Mouse (Mus musculus) retina, adult 2 months (tissue): Measurements from ENCODE around the gene Phrf1.

ENCODE experiments used
- DNase-seq: peaks from one replicate; pipeline ENCODE4 v3.0.0-alpha.2; 2012; ENCODE audit warnings: low read depth, low spot score

Gene Phrf1

DNA sequence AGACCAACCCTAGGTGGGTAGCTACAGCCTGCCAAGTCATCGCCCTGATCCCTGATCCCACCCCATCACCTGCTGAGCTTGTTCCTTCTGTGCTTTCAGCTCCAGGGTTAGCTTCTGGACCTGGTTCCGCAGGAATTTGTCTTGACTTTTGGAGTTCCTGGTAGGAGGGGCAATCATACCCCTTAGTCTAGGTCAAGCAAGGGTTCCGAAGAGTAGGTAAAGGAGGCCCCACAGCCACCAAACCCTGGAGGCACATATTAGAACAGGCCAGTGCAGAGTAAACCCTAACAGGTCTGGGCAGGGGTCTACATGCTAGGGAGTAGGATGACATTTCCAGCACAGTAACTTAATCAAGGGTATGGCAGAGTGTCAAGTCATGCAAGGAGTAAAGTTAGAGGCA, 15.5 kb upstream of the Phrf1 start:
- no peak for DNase-seq

- no peak for DNase-seq
Observed at GRCm38 (mm10) chr7:141213605-141214235, 14.9 kb upstream of the Phrf1 start, which contains the start of gene Lmntd2. Gene Lmntd2 (minus strand): TSS chr7:141214080.

- DNase-seq, result no peak
Observed at GRCm38 (mm10) chr7:141214310-141214709, 14.3 kb upstream of the Phrf1 start.

DNA sequence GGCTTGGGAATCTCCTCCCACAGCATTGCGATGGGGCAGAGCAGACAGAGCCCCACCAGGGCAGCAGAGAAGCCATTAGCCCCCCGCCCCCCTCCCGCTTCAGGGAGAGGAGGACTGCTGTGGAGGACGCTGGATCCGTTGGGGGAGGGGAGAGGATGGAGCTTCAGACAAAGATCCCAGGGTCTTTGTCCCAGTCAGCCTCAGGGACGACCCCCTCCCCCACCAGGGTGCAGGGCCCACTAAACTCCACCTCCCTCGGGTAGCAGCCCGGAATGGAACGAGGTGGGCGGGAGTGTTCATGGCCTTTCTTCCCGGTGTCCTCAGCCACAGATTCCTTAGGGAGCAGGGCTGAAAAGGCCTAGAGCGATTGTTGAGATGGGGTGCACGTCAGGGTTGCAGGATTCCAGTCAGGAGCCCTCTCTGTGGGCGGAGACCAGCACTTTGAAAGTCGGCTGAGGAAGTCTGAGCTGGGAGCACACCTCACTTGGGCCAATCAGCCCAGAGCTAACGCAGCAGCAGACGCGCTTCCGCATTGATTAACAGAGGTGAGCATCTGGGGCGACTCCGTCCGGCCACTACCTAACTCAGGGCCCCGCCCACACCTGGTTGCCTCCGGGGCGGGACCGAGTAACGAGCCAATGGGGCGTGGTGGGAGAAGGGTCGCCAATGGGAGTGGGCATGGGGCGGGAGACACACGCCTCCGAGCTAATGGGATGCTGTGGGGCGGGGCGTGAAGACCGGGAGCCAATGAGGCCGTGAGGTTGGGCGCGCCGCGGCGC, 13.3 kb upstream of the Phrf1 start, which contains the start of gene Rassf7:
Rassf7 (plus strand) TSS at position 760 of the 779 bp plus-strand sequence.
- peak; percentile 80 for DNase-seq

DNA sequence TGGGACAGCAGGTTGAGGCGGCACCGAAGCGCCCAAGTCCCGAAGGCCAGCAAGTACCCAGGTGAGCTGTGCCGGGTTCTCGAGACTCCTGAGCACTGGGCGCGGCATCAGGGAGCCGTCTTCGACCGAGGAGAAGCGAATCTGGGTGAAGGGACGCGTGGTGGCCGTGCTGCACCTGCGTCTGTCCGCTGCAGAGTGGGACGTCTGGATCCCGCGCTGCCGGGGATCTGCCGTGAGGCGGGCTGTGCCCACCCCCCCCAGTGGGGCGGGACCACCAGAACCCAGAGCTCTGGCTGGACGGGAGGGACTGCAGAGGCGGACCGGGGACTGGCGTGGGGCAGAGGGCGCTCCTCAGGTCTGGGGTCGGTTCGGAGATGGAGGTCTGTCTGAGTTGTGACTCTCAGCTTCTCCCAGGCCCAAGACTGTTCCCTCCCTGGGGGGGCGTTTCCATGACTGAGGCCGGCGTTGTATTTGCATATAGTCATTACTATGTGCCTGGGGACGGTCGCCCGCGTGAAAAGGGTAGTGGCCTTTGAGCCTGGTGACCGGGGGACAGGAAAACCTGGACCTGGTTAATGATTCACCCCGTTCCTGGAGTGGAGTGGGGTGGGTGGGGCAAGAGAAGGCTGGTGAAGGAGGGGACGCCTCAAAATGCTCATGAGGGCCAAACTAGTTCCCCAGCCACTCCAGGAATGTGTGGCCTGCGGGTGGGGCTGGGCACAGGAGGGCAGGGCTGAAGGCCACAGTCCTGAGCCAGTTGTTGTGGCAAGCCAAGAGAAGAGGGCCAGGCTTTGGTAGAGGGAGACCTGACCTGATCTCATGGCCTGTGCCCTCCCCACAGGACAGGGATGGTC, 12.5 kb upstream of the Phrf1 start:
- no peak for DNase-seq

- no peak for DNase-seq
Observed at GRCm38 (mm10) chr7:141216894-141217293, 11.7 kb upstream of the Phrf1 start.

DNA sequence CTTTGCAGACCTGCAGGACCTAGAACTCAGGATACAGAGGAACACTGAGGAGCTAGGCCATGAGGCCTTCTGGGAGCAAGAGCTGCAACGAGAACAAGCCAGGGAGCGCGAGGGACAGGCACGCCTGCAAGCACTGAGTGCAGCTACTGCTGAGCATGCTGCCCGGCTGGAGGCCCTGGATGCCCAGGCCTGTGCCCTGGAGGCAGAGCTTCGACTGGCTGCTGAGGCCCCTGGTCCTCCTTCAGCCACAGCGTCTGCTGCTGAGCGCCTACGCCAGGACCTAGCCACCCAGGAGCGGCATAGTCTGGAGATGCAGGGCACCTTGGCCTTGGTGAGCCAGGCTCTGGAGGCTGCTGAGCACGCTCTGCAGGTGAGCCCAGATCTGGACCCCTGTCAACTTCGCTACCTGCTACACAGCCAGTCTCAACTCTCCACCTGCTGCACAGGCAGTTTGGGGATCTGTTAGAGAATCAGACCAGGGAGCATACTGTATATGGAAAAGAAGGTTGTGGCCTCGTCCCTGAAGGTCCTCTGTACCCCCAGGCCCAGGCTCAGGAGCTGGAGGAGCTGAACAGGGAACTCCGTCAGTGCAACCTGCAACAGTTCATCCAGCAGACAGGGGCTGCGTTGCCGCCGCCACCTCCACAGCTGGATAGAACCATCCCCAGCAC, 11.1 kb upstream of the Phrf1 start:
- no peak for DNase-seq

- no peak for DNase-seq
Observed at GRCm38 (mm10) chr7:141218141-141218540, 10.4 kb upstream of the Phrf1 start.

DNA sequence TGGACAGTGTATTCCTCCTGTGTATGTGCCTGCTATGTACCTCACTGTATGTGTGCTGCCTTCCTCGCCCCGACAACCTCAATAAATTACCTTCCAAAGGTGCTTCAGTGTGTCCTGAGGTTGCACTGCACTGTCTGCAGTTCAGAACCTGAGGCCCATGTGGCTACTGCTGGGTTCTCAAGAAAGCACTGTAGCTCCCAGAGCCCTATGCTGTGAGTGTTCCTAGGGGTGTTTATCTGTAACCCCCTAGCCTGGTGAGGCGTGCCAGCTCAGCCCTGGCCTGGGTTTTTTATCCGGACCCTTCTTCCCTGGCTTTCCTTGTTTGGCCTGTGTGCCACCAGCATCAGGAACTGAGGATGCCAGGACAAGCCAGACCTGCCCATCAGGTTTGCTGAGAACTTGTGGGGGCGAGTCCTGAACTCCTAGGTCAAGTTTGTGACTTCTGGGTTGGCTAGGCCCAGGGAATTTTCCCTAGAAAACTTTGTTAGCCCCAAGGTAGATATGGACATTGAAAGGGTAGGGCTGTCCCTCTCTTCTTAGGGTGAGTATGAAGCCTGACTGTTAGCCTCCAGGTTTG, 9.9 kb upstream of the Phrf1 start:
- DNase-seq, result no peak

DNA sequence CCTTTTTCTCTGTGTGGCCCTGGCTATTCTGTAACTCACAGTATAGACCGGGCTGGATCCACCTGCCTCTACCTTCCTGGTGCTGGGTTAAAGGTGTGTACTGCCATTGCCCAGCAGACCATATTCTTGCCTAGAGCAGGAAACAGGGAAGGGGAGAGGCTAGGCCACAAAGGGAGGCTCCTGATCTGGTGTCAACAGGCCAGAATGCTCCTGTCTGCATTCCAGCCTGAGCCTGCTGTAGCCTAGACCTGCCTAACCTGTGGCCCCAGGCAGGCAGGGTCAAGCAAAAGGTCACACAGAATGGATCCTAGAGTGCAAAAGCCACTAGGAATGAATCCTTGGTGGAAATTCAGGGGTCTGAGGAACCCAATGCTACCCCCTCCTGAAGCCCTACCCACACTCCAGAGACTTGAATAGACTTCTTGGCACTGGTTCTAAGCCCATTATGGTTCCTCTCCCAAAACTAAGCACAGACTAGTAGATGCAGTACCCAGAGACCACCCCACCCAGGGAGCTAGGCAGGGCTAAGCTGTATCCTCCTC, 9.0 kb upstream of the Phrf1 start:
- no peak for DNase-seq

DNA sequence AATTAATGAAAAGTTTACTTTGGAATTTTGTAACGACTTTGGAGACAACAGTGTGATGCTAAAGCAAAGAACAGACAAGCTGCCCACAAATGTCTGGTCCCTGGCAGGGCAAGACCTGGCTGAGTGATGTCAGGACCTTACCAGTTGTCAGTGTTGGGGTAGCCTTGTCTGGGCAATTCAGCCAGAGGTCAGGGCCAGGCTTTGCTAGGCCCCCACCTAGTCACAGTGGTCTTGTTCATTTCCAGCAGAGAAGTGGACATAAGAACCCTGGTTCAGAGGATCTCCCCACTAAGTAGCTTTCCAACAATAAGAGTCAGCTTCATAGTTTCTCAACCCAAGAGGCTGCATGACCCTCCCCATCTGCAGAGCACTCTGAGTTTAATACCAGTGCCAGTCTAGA, 8.2 kb upstream of the Phrf1 start:
- DNase-seq, result no peak

DNA sequence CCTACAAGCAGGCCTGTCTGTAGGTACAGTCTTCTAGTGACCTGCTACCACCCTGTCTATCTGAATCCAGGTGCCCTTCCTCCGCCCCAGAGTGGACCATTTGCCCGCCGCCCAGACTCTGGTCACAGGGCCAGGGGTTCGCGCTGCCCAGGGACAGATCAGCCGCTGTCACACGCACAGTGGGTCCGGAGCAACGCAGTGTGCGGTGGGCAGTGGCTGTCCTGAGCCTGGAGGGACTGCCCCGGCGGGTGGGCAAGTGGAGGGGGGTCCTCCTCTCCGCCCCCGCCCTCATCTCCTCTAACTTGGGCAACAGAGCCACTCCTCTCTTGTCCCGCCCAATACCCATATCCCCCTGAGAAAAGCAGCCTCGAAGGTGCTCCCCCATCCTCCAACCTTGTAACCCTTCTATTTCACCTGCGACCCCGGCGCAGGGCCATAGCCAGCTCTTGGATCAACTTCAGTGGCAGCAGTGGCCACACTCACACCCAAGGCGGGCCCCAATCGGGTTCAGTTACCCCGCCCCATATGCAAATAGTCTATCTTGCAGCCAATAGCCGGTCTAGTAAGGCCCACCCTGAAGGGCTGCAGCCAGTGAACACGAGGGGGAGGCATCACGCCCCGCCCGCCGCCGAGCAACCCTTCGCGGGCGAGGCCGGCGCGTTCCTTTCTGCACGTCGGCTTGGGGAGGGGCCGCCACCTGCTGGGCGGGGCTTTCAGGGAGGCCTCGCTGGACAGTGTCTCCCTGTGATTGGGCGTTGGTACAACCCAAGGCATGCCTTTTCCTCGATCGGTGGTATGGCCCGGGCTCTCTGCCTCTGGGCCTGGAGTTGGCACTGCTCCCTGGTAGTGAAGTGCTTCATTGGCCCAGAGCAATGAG, 7.1 kb upstream of the Phrf1 start:
- peak; percentile 95 for DNase-seq

DNA sequence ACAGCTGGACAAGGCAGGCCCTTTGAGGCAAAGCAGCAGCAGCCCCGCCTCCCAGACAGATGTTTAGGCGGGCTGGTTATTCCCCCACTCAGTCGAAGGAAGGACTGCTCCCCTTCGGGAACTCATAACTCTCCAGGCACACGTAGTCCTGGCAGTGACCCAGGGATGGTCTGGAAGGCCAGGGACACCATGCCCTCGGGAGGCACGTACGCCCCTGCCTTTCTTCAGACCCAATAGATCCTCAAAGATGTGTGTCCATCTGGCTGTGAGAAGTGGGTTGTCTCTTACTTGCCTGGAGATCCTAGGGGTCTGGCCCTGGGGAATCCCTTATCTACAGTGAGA, 6.5 kb upstream of the Phrf1 start:
- DNase-seq, result no peak

GRCm38 (mm10) chr7:141222696-141223215, 5.8 kb upstream of the Phrf1 start:
- no peak for DNase-seq

- no peak for DNase-seq
Observed at GRCm38 (mm10) chr7:141226535-141226934, 2.0 kb upstream of the Phrf1 start.

DNA sequence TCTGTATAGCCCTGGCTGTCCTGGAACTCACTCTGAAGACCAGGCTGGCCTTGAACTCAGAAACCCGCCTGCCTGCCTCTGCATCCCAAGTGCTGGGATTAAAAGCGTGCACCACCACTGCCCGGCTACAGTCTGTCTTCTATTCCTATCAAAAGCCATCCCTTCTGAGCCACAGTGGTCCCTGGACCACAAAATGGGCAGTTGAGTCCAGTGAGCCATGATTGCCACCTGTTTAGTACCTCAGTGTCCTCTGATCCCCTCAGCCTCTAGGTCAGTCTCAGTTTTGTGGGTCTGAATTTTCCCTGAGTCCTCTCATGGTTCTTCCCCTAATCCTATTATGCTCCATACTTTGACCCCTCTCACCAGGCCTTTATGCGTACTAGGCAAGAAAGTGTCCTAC, 788 bp upstream of the Phrf1 start:
- DNase-seq, result no peak

DNA sequence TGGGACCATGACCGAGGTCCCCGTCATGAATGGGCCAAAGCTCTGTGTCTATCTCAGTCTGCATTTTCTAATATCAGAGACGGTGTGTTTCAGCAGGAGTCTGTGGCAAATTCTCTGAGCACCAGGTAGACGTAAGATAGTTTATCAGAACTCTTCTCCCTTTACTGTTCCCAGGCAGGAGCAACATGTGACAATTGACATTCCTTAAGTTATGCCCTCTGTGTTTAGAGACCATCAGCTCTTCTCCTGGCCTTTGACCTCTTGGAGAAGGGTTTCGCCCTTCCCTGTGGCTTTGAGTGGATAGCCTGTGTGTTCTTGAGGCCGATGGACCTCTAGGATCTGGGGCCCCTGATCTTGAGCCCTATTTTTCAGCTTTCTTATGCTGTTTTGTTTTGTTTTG, 1.1 kb downstream of the Phrf1 start:
- no peak for DNase-seq

DNA sequence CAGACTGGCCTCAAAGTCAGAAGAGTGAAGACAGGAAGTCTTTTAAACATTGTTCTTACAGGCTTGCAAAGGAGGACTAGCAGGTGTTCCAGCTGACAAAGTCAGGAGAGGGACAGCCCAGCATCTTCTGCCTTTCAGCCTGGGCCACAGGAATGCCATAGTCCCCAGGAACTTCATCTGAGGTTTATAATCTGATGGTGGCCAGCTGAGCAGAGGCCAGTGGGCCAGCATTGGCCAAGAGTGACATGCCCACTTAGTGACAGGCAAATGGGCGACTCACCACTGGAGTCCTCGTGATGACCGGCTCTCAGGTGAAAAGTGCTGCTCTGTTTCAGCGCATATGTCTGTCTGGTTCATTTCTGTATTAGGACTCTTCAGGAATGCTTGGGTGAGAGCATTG, 2.0 kb downstream of the Phrf1 start:
- DNase-seq, result no peak

GRCm38 (mm10) chr7:141231111-141231510, 2.5 kb downstream of the Phrf1 start:
- DNase-seq, result no peak

- no peak for DNase-seq
Observed at GRCm38 (mm10) chr7:141231551-141231950, 3.0 kb downstream of the Phrf1 start.
